Mouse (Mus musculus) CH12.LX (cell line): ENCODE data around the gene Fgfr2.

Experiments
- CHD1 ChIP-seq: IDR thresholded peaks from 2 replicates; pipeline ENCODE4 v1.6.1; 2012; ENCODE audit warnings: low read depth, low read length, improper control_type of control experiment, inconsistent platforms
- CTCF ChIP-seq, 2 experiments: IDR thresholded peaks in 1 of 2; conservative IDR thresholded peaks in 1 of 2; 2 replicates each; pipeline ENCODE4 v1.5.1; 2011 to 2012; ENCODE audit warnings: low read depth in 2 of 2, low read length in 2 of 2, improper control_type of control experiment in 1 of 2, inconsistent platforms in 1 of 2, mild to moderate bottlenecking in 1 of 2, moderate library complexity in 1 of 2
- ELF1 ChIP-seq: IDR thresholded peaks from 2 replicates; pipeline ENCODE4 v1.6.1; 2014; ENCODE audit warnings: low read depth, mild to moderate bottlenecking, inconsistent platforms, low read length, improper control_type of control experiment
- EP300 ChIP-seq: IDR thresholded peaks from 2 replicates; pipeline ENCODE4 v1.6.1; 2011; ENCODE audit warnings: low read length, improper control_type of control experiment
- ETS1 ChIP-seq: conservative IDR thresholded peaks from 2 replicates; pipeline ENCODE4 v1.6.1; 2012; ENCODE audit warnings: low read depth, mild to moderate bottlenecking, inconsistent platforms, low read length, improper control_type of control experiment, moderate library complexity
- HCFC1 ChIP-seq: IDR thresholded peaks from 2 replicates; pipeline ENCODE4 v1.6.1; 2012; ENCODE audit warnings: low read depth, mild to moderate bottlenecking, inconsistent platforms, low read length, improper control_type of control experiment
- IRF4 ChIP-seq: IDR thresholded peaks from 2 replicates; pipeline ENCODE4 v1.6.1; 2014; ENCODE audit warnings: low read depth, mild to moderate bottlenecking, inconsistent platforms, low read length, improper control_type of control experiment
- MAZ ChIP-seq: IDR thresholded peaks from 2 replicates; pipeline ENCODE4 v1.6.1; 2012; ENCODE audit warnings: low read depth, mild to moderate bottlenecking, inconsistent platforms, low read length, improper control_type of control experiment, moderate library complexity
- MYC ChIP-seq: IDR thresholded peaks from 2 replicates; pipeline ENCODE4 v1.6.1; 2011; ENCODE audit warnings: low read depth, mild to moderate bottlenecking, improper control_type of control experiment, low read length
- POLR2A ChIP-seq: IDR thresholded peaks from 2 replicates; pipeline ENCODE4 v1.6.1; 2011; ENCODE audit warnings: low read depth, mild to moderate bottlenecking, improper control_type of control experiment, low read length
- SIN3A ChIP-seq: IDR thresholded peaks from 2 replicates; pipeline ENCODE4 v1.6.1; 2012; ENCODE audit warnings: low read length, improper control_type of control experiment, inconsistent platforms
- SMC3 ChIP-seq: IDR thresholded peaks from 2 replicates; pipeline ENCODE4 v1.6.1; 2011; ENCODE audit warnings: low read depth, low read length, improper control_type of control experiment
- UBTF ChIP-seq: IDR thresholded peaks from 2 replicates; pipeline ENCODE4 v1.6.1; 2012; ENCODE audit warnings: low read depth, mild to moderate bottlenecking, inconsistent platforms, low read length, improper control_type of control experiment, moderate library complexity
- ZNF384 ChIP-seq: IDR thresholded peaks from 2 replicates; pipeline ENCODE4 v1.6.1; 2012; ENCODE audit warnings: low read depth, low read length, improper control_type of control experiment, inconsistent platforms

DNA sequence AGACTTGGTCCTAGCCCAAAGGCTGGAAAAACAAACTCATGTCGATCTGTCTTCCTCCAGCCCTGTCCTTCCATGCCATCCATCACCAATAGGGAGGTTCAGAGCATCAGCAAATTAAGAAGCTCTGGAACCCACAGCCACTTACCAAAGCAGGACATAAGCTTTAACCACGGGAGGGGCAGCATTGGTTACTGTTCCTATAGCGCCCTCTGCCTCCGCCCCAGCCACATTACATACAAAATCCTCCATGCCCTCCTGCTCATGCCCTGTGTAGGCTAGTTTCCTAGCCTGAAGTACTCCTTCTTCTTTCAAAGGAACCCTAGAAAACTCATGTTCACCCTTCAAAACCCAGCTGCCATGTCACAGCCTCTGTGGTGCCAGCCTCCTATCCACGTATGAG lies 648.1 kb downstream of the Fgfr2 start:
- TF ChIP-seq POLR2A (no peak), CTCF (conservative IDR thresholded peaks at IDR 0.05 in 1 of 2, IDR thresholded peaks at IDR 0.05 in 1 of 2; ENCODE audit: low read depth in 2 of 2, low read length in 2 of 2) (peak; percentile 39 to 88; a peak in 3 of 4 replicates), SIN3A (no peak), ZNF384 (no peak), EP300 (no peak), SMC3 (peak; percentile 94), ELF1 (no peak), IRF4 (no peak), HCFC1 (no peak), MAZ (no peak), CHD1 (no peak), ETS1 (no peak), MYC (no peak), UBTF (no peak)
